Mouse (Mus musculus) cerebellum, postnatal 14 days (tissue): ENCODE results near the gene Opn4.

Experiments used
- DNase-seq, 2 experiments: peaks; one replicate each; pipeline ENCODE4 v3.0.0; 2021; ENCODE audit warnings: mixed read lengths in 2 of 2

Opn4 gene

GRCm38 (mm10) chr14:34590743-34591675 is 8.9 kb downstream of the Opn4 start:
- DNase-seq: no peak

GRCm38 (mm10) chr14:34590017-34590570 is 9.8 kb downstream of the Opn4 start:
- no peak for DNase-seq

GRCm38 (mm10) chr14:34589185-34589713 is 10.7 kb downstream of the Opn4 start:
- DNase-seq: no peak

GRCm38 (mm10) chr14:34588498-34588897 is 11.4 kb downstream of the Opn4 start, which contains the start of gene Ldb3:
Gene Ldb3 (minus strand): TSS chr14:34588682.
- DNase-seq: no peak

- no peak for DNase-seq
Observed at GRCm38 (mm10) chr14:34588005-34588404, 11.9 kb downstream of the Opn4 start.

- DNase-seq: no peak
Observed at GRCm38 (mm10) chr14:34586871-34587270, 13.1 kb downstream of the Opn4 start.

GRCm38 (mm10) chr14:34585358-34586105 is 14.4 kb downstream of the Opn4 start:
- DNase-seq: no peak

- peak in 1 of 2 experiments; percentile 12 for DNase-seq
Observed at GRCm38 (mm10) chr14:34582740-34583427, 17.1 kb downstream of the Opn4 start.

GRCm38 (mm10) chr14:34576858-34577257 is 23.1 kb downstream of the Opn4 start:
- no peak for DNase-seq

GRCm38 (mm10) chr14:34574068-34574467 is 25.9 kb downstream of the Opn4 start:
- DNase-seq: peak in 1 of 2 experiments; percentile 54

- no peak for DNase-seq
Observed at GRCm38 (mm10) chr14:34573348-34573913, 26.5 kb downstream of the Opn4 start.

GRCm38 (mm10) chr14:34571610-34572387 is 28.1 kb downstream of the Opn4 start:
- DNase-seq: no peak

- DNase-seq: no peak
Observed at GRCm38 (mm10) chr14:34570903-34571302, 29.0 kb downstream of the Opn4 start.

GRCm38 (mm10) chr14:34570294-34570693 is 29.6 kb downstream of the Opn4 start:
- DNase-seq: peak; percentile 93 to 94

GRCm38 (mm10) chr14:34569534-34570194 is 30.3 kb downstream of the Opn4 start:
- DNase-seq: no peak

- no peak for DNase-seq
Observed at GRCm38 (mm10) chr14:34568626-34569025, 31.3 kb downstream of the Opn4 start.

- DNase-seq: no peak
Observed at GRCm38 (mm10) chr14:34567697-34568096, 32.2 kb downstream of the Opn4 start.

- DNase-seq: no peak
Observed at GRCm38 (mm10) chr14:34566530-34566929, 33.4 kb downstream of the Opn4 start.

- DNase-seq: peak; percentile 50 to 61
Observed at GRCm38 (mm10) chr14:34565711-34566110, 34.2 kb downstream of the Opn4 start.

GRCm38 (mm10) chr14:34564646-34565045 is 35.3 kb downstream of the Opn4 start:
- no peak for DNase-seq

GRCm38 (mm10) chr14:34562393-34562792 is 37.5 kb downstream of the Opn4 start:
- DNase-seq: no peak
